Mouse (Mus musculus) liver, adult (tissue): ENCODE data around the gene Mettl1.

Experiments used
- GATA4 ChIP-seq: IDR thresholded peaks from 2 replicates; pipeline ENCODE4 v1.6.1; 2014; ENCODE audit warnings: mild to moderate bottlenecking, low read length; ENCODE audit not compliant: insufficient replicate concordance

Gene Mettl1

DNA sequence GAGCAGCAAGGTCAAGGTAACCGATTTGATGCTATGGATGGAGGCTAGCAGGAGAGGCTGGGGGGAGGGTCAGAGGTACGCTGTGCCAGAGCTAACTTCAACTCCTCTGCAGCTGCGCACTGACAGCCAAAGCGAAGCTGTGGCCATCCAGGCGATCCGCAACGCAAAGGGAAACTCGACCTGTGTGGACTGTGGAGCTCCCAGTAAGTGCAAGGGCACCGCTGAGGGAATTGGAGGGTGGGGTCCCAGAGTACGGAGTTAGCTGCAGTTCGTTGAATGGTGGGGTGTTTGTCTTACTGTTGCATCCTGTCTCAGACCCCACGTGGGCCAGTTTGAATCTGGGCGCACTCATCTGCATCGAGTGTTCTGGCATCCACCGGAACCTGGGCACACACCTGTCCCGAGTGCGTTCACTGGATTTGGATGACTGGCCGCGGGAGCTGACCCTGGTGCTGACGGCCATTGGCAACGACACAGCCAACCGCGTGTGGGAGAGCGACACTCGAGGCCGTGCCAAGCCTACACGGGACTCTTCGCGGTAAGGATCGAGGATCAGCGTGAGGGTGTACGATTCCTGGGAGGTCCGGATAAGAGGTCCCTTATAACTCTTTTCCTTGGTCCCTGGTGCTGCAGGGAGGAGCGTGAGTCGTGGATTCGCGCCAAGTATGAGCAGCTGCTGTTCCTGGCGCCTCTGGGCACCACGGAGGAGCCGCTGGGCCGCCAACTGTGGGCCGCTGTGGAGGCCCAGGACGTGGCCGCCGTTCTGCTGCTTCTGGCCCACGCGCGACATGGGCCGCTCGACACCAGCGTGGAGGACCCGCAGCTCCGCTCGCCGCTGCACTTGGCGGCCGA lies 49.6 kb downstream of the Mettl1 start:
- TF ChIP-seq GATA4, result no peak

DNA sequence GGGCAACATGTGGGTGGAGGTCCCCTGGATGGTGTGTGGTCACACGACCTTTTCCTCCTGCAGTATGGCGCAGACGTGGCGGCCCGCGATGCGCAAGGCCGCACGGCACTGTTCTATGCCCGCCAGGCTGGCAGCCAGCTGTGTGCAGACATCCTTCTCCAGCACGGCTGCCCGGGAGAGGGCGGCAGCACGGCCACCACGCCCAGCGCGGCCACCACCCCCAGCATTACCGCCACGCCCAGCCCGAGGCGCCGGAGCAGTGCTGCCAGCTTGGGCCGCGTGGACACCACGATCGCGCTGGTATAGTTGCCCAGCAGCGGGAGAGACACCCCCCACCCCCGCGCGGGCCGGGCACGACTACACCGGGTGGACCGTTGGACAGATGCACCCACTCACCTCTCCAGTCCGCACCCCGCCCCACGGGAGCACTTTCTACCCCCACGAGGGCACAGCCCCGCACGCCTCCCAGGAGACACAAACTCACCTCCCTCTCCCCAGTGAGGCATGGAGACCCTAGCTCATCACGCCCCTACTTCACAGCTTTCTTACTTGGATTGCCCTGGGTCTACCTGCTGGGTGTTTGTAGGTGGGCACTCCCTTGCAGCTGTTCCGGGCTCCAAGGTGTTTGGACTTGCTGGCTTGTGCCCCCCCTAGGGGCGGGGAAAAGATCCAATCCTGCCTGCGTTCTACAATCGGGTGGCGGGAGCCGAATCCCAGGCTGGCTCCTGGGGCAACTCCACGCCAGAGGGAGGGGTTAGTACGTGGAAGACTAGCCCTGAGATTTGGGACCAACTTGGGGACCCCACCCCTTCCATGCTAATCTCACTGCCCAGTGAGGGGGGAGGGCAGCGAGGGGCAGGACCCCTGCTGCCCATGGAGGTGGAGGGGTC lies 50.5 kb downstream of the Mettl1 start:
- no peak for TF ChIP-seq GATA4

DNA sequence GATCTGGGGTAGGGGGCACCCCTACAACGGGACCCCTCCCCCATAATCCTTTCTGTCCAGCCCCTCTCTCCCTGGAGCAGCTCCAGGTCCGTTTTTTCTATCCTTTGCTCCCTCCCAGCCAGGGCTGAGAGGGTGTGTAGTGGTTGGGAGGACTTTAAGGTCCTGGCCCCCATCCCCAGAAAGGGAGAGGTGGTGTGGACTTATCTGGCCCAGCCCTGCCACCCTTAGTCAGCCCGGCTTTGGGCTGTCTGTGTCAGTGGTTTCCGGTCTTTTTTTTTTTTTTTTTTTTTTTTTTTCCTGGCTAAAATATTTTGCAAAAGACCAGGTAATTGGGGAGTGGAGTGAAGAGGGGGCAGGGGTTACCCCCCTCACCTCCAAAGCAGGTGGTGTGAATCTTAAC lies 51.5 kb downstream of the Mettl1 start:
- TF ChIP-seq GATA4, result no peak

DNA sequence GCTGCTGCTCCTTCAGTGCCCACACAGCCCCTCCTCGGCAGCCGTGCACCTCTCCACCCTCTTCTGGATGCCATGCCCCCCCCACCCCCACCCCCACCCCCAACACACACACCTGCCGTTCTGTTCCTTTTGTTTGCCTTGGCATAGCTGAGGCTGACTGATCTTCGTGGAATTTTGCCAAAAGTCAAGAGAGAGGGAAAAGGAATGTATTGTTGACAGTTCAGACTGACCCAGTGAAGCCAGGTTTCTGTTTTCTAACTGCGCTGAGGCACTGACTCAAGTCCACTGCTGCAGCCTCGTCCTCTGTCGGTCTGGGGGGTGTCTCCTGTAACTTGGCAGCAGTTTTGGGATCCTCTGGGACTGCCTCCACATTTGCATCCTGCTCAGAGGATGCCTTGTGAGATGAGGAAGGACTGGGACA lies 53.2 kb downstream of the Mettl1 start:
- no peak for TF ChIP-seq GATA4
